Mouse (Mus musculus) E14TG2a.4 (cell line): Measurements from ENCODE around the gene Epb41l4b.

Source experiments
- CTCF ChIP-seq: conservative IDR thresholded peaks from 2 replicates; pipeline ENCODE4 v1.5.1; 2014; ENCODE audit warnings: low read length
- POU5F1 ChIP-seq: IDR thresholded peaks from 2 replicates; pipeline ENCODE4 v1.6.1; 2014; ENCODE audit warnings: low read length, borderline replicate concordance

GRCm38 (mm10) chr4:57171817-57172216 lies 28.6 kb upstream of the Epb41l4b start:
- TF ChIP-seq POU5F1 (no peak), CTCF (no peak)
